Mouse (Mus musculus): ENCODE measurements at regions not wholly inside any gene's neighbourhood (a gene's known extent, or its start where the extent isn't known, plus 50 kb on each side); places are given as distances from the start of the nearest gene placed in this dataset.

- DNase-seq = no peak
Measured at GRCm38 (mm10) chr2:148503143-148503854, 59.9 kb upstream of the Cd93 start.

- DNase-seq = no peak
Measured at GRCm38 (mm10) chr2:148502321-148502720, 59.0 kb upstream of the Cd93 start.

GRCm38 (mm10) chr2:148500235-148500936 is 57.0 kb upstream of the Cd93 start:
- DNase-seq = no peak

GRCm38 (mm10) chr2:148497452-148498302 is 54.3 kb upstream of the Cd93 start:
- peak; percentile 76 to 82 for DNase-seq

- peak in 1 of 2 experiments; percentile 17 for DNase-seq
Measured at GRCm38 (mm10) chr2:148496151-148497040, 53.0 kb upstream of the Cd93 start.

GRCm38 (mm10) chr2:148495485-148495884 is 52.1 kb upstream of the Cd93 start:
- DNase-seq = no peak

GRCm38 (mm10) chr2:148493281-148493680 is 49.9 kb upstream of the Cd93 start:
- no peak for DNase-seq
